Mouse (Mus musculus): ENCODE measurements around the gene Scrt2.

DNA sequence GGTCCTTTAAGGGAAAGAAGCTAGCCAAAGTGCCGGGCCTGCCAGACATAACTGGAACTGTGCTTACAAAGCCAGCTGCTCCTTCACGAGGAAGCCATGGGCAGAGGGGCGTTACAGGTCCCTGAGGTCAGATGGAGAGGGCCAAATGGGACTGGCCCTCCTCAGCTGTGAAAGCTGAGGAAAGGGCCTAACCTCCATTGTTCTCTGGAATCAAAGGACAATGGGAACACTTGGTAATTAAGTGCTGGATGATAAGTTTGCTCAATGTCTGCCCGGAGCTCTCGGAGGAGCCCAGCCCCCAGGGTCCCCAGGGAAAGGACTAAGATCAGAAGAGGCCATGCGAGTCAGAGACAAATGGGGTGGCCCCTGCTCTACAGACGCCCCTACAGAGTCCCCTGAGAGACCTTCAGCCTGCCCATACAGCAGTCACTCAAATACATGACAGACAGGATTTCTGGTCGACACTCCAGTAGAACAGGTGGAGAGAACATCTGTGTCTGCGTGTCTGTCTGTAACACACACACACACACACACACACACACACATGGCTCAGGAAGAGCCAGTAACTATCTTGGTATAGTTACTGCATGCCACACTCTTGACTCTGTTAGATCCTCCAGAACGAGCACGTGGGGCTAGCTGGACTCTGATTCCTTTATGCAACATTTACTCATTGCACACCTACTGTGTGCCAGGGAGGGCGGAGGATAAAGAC is 10.2 kb downstream of the Scrt2 start:
- TF ChIP-seq POLR2A (IDR thresholded peaks at IDR 0.05; ENCODE audit: control insufficient read depth, low read depth, low read length) (no peak), CTCF (IDR thresholded peaks at IDR 0.05; ENCODE audit: control insufficient read depth, insufficient read depth, insufficient replicate concordance, low read depth, low read length) (no peak)
